Mouse (Mus musculus): ENCODE results near the gene Vamp2. TPM values are rescaled to one million over a fixed set of nuclear protein-coding genes. Genes with fewer than 3 reads are reported as not detected.

Vamp2 gene
- total RNA-seq, 1 experiment = 7.1 TPM

DNA sequence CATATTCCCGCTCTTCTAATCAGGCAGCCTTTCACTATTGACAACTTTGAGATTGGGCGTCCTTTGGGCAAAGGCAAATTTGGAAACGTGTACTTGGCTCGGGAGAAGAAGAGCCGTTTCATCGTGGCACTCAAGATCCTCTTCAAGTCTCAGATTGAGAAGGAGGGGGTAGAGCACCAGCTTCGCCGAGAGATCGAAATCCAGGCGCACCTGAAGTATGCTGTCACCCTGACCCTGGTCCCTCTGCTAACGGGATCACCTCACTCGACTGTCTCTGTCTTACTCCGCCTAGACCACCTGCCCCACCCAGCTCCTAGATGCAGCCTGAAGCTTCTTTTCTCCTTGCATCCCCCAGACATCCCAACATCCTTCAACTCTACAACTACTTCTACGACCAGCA, 40.1 kb upstream of the Vamp2 start:
- TF ChIP-seq CHD2 (IDR thresholded peaks at IDR 0.05; ENCODE audit: low read depth, low read length) = no peak
- TF ChIP-seq MAFK (IDR thresholded peaks at IDR 0.05; ENCODE audit: insufficient read depth, low read depth, low read length) = no peak
- TF ChIP-seq HCFC1 (IDR thresholded peaks at IDR 0.05; ENCODE audit: borderline replicate concordance, insufficient read depth, low read length) = no peak
- TF ChIP-seq ZC3H11A (IDR thresholded peaks at IDR 0.05; ENCODE audit: borderline replicate concordance, low read depth, low read length) = no peak
- no peak for TF ChIP-seq ZNF384 (IDR thresholded peaks at IDR 0.05; ENCODE audit: low read depth, low read length)
- no peak for DNase-seq (ENCODE audit: low read depth, low spot score)
- in situ Hi-C loops (cut with MboI; ENCODE audit: low sequenced_read_pairs in 2 of 2, unreplicated experiment in 2 of 2) = no loop called here
- H3K36me3 ChIP-seq (ENCODE audit: control insufficient read depth, insufficient read depth, low read length, poor library complexity, severe bottlenecking) = peaks cover 30% of the 10 kb centered on the region
- H3K4me3 ChIP-seq (ENCODE audit: insufficient read depth in 1 of 2, low read depth in 1 of 2, low read length in 2 of 2, poor library complexity in 1 of 2, severe bottlenecking in 1 of 2) = no peak overlapping the region
- H3K27ac ChIP-seq (ENCODE audit: insufficient read depth, low read depth, low read length, poor library complexity, severe bottlenecking) = no peak overlapping the region
- peaks cover 0 to 9% of the 10 kb centered on the region in 2 experiments; a peak in 3 of 4 replicates for H3K4me1 ChIP-seq (ENCODE audit: control insufficient read depth in 2 of 2, insufficient read depth in 2 of 2, low read length in 2 of 2, poor library complexity in 1 of 2)
- H3K9ac ChIP-seq (ENCODE audit: insufficient read depth, low read depth, low read length, poor library complexity, severe bottlenecking) = no peak overlapping the region
- H3K9me3 ChIP-seq (ENCODE audit: control insufficient read depth, insufficient read depth, low read depth, low read length) = no peaks in the 10 kb centered on the region

DNA sequence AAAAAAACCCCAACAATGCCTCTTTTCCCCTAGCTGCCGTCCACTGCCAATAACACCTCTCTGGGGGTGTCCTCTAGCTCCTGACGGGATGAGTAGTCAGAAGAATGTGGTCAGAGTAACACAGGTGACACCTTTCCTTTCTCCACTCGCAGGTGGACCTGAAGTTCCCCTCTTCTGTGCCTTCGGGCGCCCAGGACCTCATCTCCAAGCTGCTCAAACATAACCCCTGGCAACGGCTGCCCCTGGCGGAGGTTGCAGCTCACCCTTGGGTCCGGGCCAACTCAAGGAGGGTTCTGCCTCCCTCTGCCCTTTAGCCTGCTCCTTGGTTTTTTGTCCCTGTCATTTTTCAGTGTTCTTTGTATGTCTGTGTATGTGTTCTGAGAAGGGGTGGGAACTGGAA, 37.5 kb upstream of the Vamp2 start:
- Histone ChIP-seq H3K36me3 (ENCODE audit: control insufficient read depth, insufficient read depth, low read length, poor library complexity, severe bottlenecking) (peaks cover 30% of the 10 kb centered on the region), H3K4me1 (ENCODE audit: control insufficient read depth in 2 of 2, insufficient read depth in 2 of 2, low read length in 2 of 2, poor library complexity in 1 of 2) (peaks cover 0 to 9% of the 10 kb centered on the region in 2 experiments; a peak in 3 of 4 replicates), H3K4me3 (ENCODE audit: insufficient read depth in 1 of 2, low read depth in 1 of 2, low read length in 2 of 2, poor library complexity in 1 of 2, severe bottlenecking in 1 of 2) (no peak overlapping the region), H3K27ac (ENCODE audit: insufficient read depth, low read depth, low read length, poor library complexity, severe bottlenecking) (no peak overlapping the region), H3K9ac (ENCODE audit: insufficient read depth, low read depth, low read length, poor library complexity, severe bottlenecking) (no peak overlapping the region), H3K9me3 (ENCODE audit: control insufficient read depth, insufficient read depth, low read depth, low read length) (no peaks in the 10 kb centered on the region)
- in situ Hi-C loops (cut with MboI; ENCODE audit: low sequenced_read_pairs in 2 of 2, unreplicated experiment in 2 of 2) = no loop called here
- TF ChIP-seq HCFC1 (IDR thresholded peaks at IDR 0.05; ENCODE audit: borderline replicate concordance, insufficient read depth, low read length) (no peak), MAFK (IDR thresholded peaks at IDR 0.05; ENCODE audit: insufficient read depth, low read depth, low read length) (no peak), CHD2 (IDR thresholded peaks at IDR 0.05; ENCODE audit: low read depth, low read length) (no peak)
- DNase-seq (ENCODE audit: low read depth, low spot score) = no peak

DNA sequence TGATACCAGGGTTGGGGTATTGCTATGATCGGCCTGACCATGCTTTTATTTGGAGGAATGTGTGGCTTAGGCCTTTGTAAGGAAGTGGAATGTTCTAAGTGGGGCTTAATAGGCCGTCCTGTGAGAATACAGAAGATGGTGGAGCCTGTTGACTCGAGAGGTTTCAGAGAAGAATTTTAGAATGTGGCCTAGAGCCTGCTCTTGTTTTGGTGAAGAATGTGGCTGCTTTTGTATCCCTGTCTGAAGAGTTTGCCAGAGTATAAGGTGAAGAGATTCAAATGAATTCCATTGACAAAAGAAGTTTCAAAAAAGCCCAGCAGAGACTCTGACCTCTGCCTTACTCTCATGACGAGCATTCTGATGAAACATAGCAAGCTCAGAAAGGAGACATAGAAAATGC, 36.5 kb upstream of the Vamp2 start:
- in situ Hi-C loops (cut with MboI; ENCODE audit: low sequenced_read_pairs in 2 of 2, unreplicated experiment in 2 of 2) = no loop called here
- Histone ChIP-seq H3K9me3 (ENCODE audit: control insufficient read depth, insufficient read depth, low read depth, low read length) (no peaks in the 10 kb centered on the region), H3K27ac (ENCODE audit: insufficient read depth, low read depth, low read length, poor library complexity, severe bottlenecking) (no peak overlapping the region), H3K36me3 (ENCODE audit: control insufficient read depth, insufficient read depth, low read length, poor library complexity, severe bottlenecking) (peaks cover 30% of the 10 kb centered on the region), H3K9ac (ENCODE audit: insufficient read depth, low read depth, low read length, poor library complexity, severe bottlenecking) (no peak overlapping the region), H3K4me1 (ENCODE audit: control insufficient read depth in 2 of 2, insufficient read depth in 2 of 2, low read length in 2 of 2, poor library complexity in 1 of 2) (peaks cover 0 to 9% of the 10 kb centered on the region in 2 experiments; a peak in 3 of 4 replicates), H3K4me3 (ENCODE audit: insufficient read depth in 1 of 2, low read depth in 1 of 2, low read length in 2 of 2, poor library complexity in 1 of 2, severe bottlenecking in 1 of 2) (no peak overlapping the region)
- TF ChIP-seq CHD2 (IDR thresholded peaks at IDR 0.05; ENCODE audit: low read depth, low read length) (no peak), ZNF384 (IDR thresholded peaks at IDR 0.05; ENCODE audit: low read depth, low read length) (no peak), ZC3H11A (IDR thresholded peaks at IDR 0.05; ENCODE audit: borderline replicate concordance, low read depth, low read length) (no peak), MAFK (IDR thresholded peaks at IDR 0.05; ENCODE audit: insufficient read depth, low read depth, low read length) (no peak), HCFC1 (IDR thresholded peaks at IDR 0.05; ENCODE audit: borderline replicate concordance, insufficient read depth, low read length) (no peak)
- DNase-seq (ENCODE audit: low read depth, low spot score) = no peak

DNA sequence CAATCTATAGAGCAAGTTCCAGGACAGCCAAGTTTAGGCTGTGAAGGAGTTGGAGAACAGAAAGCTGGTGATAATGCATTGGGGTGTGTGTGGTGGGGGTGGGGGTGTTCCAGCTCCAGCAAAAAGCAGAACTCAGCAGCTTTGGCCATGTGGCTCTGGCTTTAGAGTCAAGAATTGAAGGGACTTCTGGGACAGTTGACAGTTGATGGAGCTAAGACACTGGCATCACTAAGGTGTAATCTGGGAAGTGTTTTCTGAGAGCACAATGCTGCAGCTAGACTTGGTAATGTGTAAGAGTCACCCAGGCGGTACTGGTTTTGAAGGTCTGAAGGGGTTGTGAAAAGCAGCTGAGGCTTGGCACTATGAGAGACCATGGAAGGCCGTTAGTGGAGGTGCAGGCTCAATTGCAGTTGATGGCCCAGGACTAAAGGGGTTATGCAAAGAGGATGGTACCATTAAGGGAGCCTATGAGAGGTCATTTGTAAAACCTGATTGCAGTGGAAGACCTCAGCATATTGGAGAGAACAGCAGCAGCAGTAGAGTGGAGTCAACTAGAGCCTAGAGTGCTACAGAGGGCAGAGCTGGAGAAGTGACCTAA, 35.4 kb upstream of the Vamp2 start:
- in situ Hi-C loops (cut with MboI; ENCODE audit: low sequenced_read_pairs in 2 of 2, unreplicated experiment in 2 of 2) = no loop called here
- H3K36me3 ChIP-seq (ENCODE audit: control insufficient read depth, insufficient read depth, low read length, poor library complexity, severe bottlenecking) = peaks cover 25% of the 10 kb centered on the region
- H3K4me3 ChIP-seq (ENCODE audit: insufficient read depth in 1 of 2, low read depth in 1 of 2, low read length in 2 of 2, poor library complexity in 1 of 2, severe bottlenecking in 1 of 2) = no peak overlapping the region
- TF ChIP-seq HCFC1 (IDR thresholded peaks at IDR 0.05; ENCODE audit: borderline replicate concordance, insufficient read depth, low read length) (no peak), CHD2 (IDR thresholded peaks at IDR 0.05; ENCODE audit: low read depth, low read length) (no peak), ZC3H11A (IDR thresholded peaks at IDR 0.05; ENCODE audit: borderline replicate concordance, low read depth, low read length) (no peak), ZNF384 (IDR thresholded peaks at IDR 0.05; ENCODE audit: low read depth, low read length) (no peak), MAFK (IDR thresholded peaks at IDR 0.05; ENCODE audit: insufficient read depth, low read depth, low read length) (no peak)
- no peak overlapping the region for H3K27ac ChIP-seq (ENCODE audit: insufficient read depth, low read depth, low read length, poor library complexity, severe bottlenecking)
- DNase-seq (ENCODE audit: low read depth, low spot score) = no peak
- no peaks in the 10 kb centered on the region for H3K9me3 ChIP-seq (ENCODE audit: control insufficient read depth, insufficient read depth, low read depth, low read length)
- no peak overlapping the region for H3K9ac ChIP-seq (ENCODE audit: insufficient read depth, low read depth, low read length, poor library complexity, severe bottlenecking)
- 0 out of 4 replicates have a peak, but pooled peaks cover 0 to 4% of the 10 kb centered on the region in 2 experiments for H3K4me1 ChIP-seq (ENCODE audit: control insufficient read depth in 2 of 2, insufficient read depth in 2 of 2, low read length in 2 of 2, poor library complexity in 1 of 2)
